Mouse (Mus musculus): ENCODE measurements around the gene Poc1b. TPM values are rescaled to one million over a fixed set of nuclear protein-coding genes. Genes with fewer than 3 reads are reported as not detected.

The Poc1b gene
- total RNA-seq, 2 experiments from 2014 or later, result 8.6 to 11.2 TPM

- DNase-seq, result peak; percentile 43
Measured at GRCm38 (mm10) chr10:99229031-99229684, 122.3 kb downstream of the Poc1b start.

- DNase-seq, result no peak
Measured at GRCm38 (mm10) chr10:99232518-99233227, 125.8 kb downstream of the Poc1b start.

- DNase-seq, result no peak
Measured at GRCm38 (mm10) chr10:99234336-99234735, 127.5 kb downstream of the Poc1b start.

GRCm38 (mm10) chr10:99235081-99235480, 128.2 kb downstream of the Poc1b start:
- no peak for DNase-seq

GRCm38 (mm10) chr10:99237205-99237832, 130.5 kb downstream of the Poc1b start:
- no peak for DNase-seq

GRCm38 (mm10) chr10:99238537-99238936, 131.7 kb downstream of the Poc1b start:
- no peak for DNase-seq

- no peak for DNase-seq
Measured at GRCm38 (mm10) chr10:99241284-99241828, 134.5 kb downstream of the Poc1b start.

GRCm38 (mm10) chr10:99241829-99242711, 135.2 kb downstream of the Poc1b start:
- no peak for DNase-seq

GRCm38 (mm10) chr10:99242721-99243120, 135.9 kb downstream of the Poc1b start:
- DNase-seq, result no peak

- no peak for DNase-seq
Measured at GRCm38 (mm10) chr10:99243907-99244489, 137.2 kb downstream of the Poc1b start.

GRCm38 (mm10) chr10:99244655-99245260, 137.9 kb downstream of the Poc1b start:
- no peak for DNase-seq

- DNase-seq, result no peak
Measured at GRCm38 (mm10) chr10:99246797-99247508, 140.1 kb downstream of the Poc1b start.

Other genes with a start within 250 kb of the Poc1b start
- gene Atp2b1, start 192.6 kb upstream of the Poc1b start, total RNA-seq (2021), result 10 to 100 TPM; 82.7 to 83.4 TPM
- 1 to 10 TPM; 6.1 to 6.3 TPM for gene Galnt4, start 1.1 kb downstream of the Poc1b start, total RNA-seq (2021)
- not detected for gene Phxr2, start 19.3 kb downstream of the Poc1b start, total RNA-seq (2021)
- gene Dusp6, start 156.2 kb downstream of the Poc1b start, total RNA-seq (2021), result 10 to 100 TPM; 37.0 to 38.2 TPM

Measured in heart, postnatal 4 days (tissue).